Mouse (Mus musculus): Measurements from ENCODE around the gene Fam166a. TPM values are rescaled to one million over a fixed set of nuclear protein-coding genes. Genes with fewer than 3 reads are reported as not detected.
A peak's percentile ranks its signal among the peaks of the same experiment; 100 is the strongest.

Gene Fam166a
- polyA plus RNA-seq, 1 experiment from 2014 or later = 1.5 TPM

DNA sequence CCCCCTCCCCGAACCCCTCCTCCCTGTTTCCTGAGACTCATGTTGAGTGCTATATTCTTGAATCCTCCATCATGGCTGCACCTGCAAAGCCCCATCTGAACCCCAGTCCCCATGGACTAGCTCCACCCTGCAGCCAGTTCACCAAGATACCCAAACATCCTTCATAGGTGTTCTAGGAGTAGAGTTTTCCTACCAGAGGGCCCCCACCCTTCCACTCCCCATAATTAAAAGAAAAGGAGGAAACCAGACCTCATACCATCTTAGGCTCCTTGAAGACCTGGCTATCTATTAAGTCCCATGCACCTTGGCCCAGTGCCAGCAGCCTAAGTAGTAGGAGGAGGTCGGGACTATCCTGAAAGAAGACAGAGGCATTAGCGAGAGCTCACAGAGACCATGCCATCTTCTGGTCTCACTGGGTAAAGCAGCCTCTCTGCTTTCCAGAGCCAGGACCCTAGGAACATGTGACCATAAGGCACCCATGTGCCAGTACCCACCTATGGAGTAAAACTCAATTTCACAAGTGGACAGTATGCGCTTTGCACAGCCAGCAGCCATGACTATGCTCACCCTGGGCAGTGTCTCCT, 14.8 kb upstream of the Fam166a start:
- Histone ChIP-seq H3K27me3 (replicated peaks) (no peaks in the 10 kb centered on the region), H3K36me3 (peaks cover 69% of the 10 kb centered on the region), H3K9me3 (no peaks in the 10 kb centered on the region), H3K4me3 (replicated peaks) (no peak overlapping the region), H3K4me2 (no peak overlapping the region), H3K9ac (no peak overlapping the region), H3K27ac (no peak overlapping the region), H3K4me1 (0 out of 2 replicates have a peak, but pooled peaks cover under 1% of the 10 kb centered on the region)
- 58% methylated on average over 4 of the region's 4 CpGs for WGBS
- ATAC-seq (ENCODE audit: insufficient read depth, low FRiP score, low read depth) = 0 out of 2 replicates have a peak, but pooled peaks have one; percentile 16

DNA sequence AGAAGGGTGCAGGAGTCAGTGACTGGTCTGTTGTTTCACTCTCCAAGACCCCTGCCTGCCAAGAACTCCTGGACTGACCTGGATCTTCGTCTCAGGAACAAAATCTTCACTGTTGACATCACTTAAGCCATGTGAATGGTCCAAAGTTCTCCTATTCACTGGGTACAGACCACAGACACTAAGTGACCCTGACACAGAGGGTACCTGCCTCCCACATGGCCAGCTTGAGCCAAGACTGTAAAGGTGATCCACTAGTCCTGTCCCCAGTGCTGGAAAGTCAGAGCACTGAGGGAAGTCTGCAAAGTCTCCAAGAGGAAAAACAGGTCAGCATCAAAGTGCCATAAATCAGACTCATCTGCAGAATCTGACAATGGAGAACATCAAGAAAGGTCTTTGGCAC, 11.0 kb upstream of the Fam166a start:
- H3K4me1 ChIP-seq = peaks cover 16% of the 10 kb centered on the region
- 81% methylated on average over 1 of the region's 1 CpGs for WGBS

DNA sequence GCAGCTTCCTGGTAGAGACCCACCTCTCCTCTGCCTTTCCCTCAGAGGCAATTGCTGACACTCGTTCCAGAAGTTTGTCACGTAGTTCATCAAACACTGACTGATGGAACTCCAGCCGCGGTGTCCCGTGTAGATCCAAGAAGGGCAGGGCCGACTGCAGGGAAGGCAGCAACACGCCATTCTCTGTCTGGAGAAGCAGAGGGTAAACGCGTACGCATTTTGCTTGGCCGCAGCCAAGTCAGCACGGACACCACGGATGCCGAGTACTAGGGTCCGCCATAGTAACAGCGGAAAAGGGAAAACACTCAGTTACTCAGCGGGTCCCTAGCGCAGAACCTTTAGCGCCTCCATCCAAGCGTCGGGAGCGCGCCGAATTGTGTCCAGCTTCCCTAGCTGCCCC, 7.9 kb upstream of the Fam166a start:
- H3K4me2 ChIP-seq = peak overlapping the region; percentile 87
- H3K27me3 ChIP-seq (replicated peaks) = no peaks in the 10 kb centered on the region
- H3K27ac ChIP-seq = peak overlapping the region; percentile 85
- no peaks in the 10 kb centered on the region for H3K9me3 ChIP-seq
- no peak for ATAC-seq (ENCODE audit: insufficient read depth, low FRiP score, low read depth)
- H3K36me3 ChIP-seq = peaks cover 10% of the 10 kb centered on the region; the same call in 1 of the 2 replicates
- under 1% methylated on average over 24 of the region's 24 CpGs for WGBS
- H3K4me1 ChIP-seq = peaks cover 16% of the 10 kb centered on the region
- peak overlapping the region; percentile 91 for H3K9ac ChIP-seq
- peak overlapping the region; percentile 84 for H3K4me3 ChIP-seq (replicated peaks)

More for the DNA sequence above, 11.0 kb upstream of the Fam166a start:
- Histone ChIP-seq H3K9ac (no peak overlapping the region), H3K4me3 (replicated peaks) (no peak overlapping the region), H3K4me2 (no peak overlapping the region), H3K27ac (no peak overlapping the region), H3K9me3 (no peaks in the 10 kb centered on the region), H3K36me3 (peaks cover 39% of the 10 kb centered on the region), H3K27me3 (replicated peaks) (no peaks in the 10 kb centered on the region)
- no peak for ATAC-seq (ENCODE audit: insufficient read depth, low FRiP score, low read depth)

DNA sequence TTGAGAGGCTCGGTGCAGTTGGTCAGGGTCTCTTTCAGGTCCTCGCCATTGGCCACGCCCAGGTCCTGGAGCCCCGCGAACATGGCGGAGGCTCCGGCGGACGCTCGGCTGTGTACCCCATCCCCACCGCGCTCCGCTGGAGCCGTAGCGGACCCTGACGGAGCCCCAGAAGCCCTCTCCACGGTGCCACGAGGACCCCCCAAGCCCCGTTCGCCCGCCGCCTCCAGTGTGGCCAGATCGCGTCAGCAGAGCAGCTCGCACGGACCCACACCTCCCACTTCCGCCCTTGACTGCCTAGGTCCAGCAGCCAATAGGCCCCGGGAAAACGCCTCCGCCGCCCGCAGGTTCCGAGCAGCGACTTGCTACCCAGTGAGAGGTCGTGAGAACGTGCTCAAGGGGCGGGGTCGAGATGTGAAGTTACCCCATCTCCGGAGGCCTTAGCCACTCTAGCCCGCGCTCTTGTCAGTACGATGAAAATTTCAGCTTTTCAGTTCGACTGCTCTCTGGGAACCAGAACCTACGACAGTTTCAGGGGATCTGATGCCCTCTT, 7.3 kb upstream of the Fam166a start, which contains the start of gene Nelfb:
Gene Nelfb (minus strand): TSS at position 369 of the 550 bp plus-strand sequence.
- ATAC-seq (ENCODE audit: insufficient read depth, low FRiP score, low read depth) = peak; percentile 89
- H3K4me1 ChIP-seq = peaks cover 16% of the 10 kb centered on the region
- under 1% methylated on average over 44 of the region's 44 CpGs for WGBS

DNA sequence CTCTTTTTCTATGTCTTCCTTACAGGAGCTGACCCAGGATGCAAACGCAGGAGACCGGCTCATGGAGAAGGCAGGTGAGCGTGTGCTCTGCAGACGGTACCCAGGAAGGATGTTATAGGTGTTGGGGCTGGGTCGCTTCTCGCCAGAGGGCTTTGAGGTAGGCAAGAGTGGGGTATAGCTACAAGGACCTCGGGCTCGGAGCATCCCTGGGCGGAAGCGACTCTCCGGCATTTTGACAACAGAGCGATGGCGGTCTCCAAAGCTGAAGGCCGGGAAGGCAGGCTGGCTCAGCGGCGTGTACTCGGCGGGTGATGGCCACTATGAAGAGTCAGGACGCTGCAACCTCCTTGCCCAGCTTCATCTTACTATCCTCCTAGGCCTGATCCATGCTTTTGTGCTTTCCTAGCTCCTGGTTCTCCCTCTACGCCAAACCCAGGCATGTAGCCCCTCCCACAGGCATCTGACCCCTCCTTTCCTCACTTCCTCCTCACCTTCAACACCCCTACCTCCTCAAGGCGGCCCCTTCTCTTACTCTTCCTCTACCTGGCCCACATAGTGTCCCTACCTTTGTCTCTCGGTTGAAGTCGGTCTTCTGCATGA, 5.2 kb upstream of the Fam166a start:
- H3K4me3 ChIP-seq (replicated peaks) = no peak overlapping the region
- WGBS = 59% methylated on average over 23 of the region's 23 CpGs
- H3K9ac ChIP-seq = no peak overlapping the region

More for the DNA sequence above, 7.3 kb upstream of the Fam166a start, which contains the start of gene Nelfb:
- peak within 1 kb of the TSS; percentile 84 for H3K4me3 ChIP-seq (replicated peaks)
- H3K9ac ChIP-seq = peak within 1 kb of the TSS; percentile 91
- H3K36me3 ChIP-seq = peaks cover 5% of the 10 kb centered on the region; the same call in 1 of the 2 replicates
- peak within 1 kb of the TSS; percentile 87 for H3K4me2 ChIP-seq
- peak within 1 kb of the TSS; percentile 85 for H3K27ac ChIP-seq
- H3K27me3 ChIP-seq (replicated peaks) = no peaks in the 10 kb centered on the region
- H3K9me3 ChIP-seq = no peaks in the 10 kb centered on the region

DNA sequence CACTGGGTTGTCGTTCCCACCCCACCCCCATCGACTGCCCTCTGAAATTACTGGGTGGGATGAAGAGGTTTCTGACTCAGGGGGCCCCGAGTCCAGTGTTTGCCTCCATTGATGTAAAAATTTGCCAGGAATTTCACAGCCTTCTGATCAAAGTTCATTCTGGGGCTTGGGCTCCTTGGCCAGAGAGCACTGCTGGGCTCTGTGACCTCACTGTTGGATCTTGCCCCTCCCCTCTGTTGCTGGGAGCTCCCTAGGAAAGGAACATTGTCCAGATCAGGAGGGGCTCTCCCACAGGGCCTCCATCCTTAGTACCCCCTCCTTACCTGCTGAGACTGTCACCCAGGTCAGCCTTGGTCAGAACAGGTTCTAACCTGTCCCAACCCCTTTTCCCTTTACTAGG, 4.1 kb upstream of the Fam166a start, which contains the start of gene Stpg3:
Gene Stpg3 (minus strand): TSS at position 194 of the 400 bp plus-strand sequence.
- no peaks in the 10 kb centered on the region for H3K27me3 ChIP-seq (replicated peaks)
- ATAC-seq (ENCODE audit: insufficient read depth, low FRiP score, low read depth) = no peak
- no peak within 1 kb of the TSS for H3K4me2 ChIP-seq
- peaks cover 10% of the 10 kb centered on the region for H3K4me1 ChIP-seq
- H3K27ac ChIP-seq = no peak within 1 kb of the TSS
- no peaks in the 10 kb centered on the region for H3K36me3 ChIP-seq
- no peak within 1 kb of the TSS for H3K9ac ChIP-seq
- no peaks in the 10 kb centered on the region for H3K9me3 ChIP-seq
- no peak within 1 kb of the TSS for H3K4me3 ChIP-seq (replicated peaks)
- 60% methylated on average over 3 of the region's 3 CpGs for WGBS

More for the DNA sequence above, 5.2 kb upstream of the Fam166a start:
- no peaks in the 10 kb centered on the region for H3K9me3 ChIP-seq
- no peak for ATAC-seq (ENCODE audit: insufficient read depth, low FRiP score, low read depth)
- no peak overlapping the region for H3K27ac ChIP-seq
- peaks cover 16% of the 10 kb centered on the region for H3K4me1 ChIP-seq
- no peak overlapping the region for H3K4me2 ChIP-seq
- H3K36me3 ChIP-seq = no peaks in the 10 kb centered on the region
- no peaks in the 10 kb centered on the region for H3K27me3 ChIP-seq (replicated peaks)

DNA sequence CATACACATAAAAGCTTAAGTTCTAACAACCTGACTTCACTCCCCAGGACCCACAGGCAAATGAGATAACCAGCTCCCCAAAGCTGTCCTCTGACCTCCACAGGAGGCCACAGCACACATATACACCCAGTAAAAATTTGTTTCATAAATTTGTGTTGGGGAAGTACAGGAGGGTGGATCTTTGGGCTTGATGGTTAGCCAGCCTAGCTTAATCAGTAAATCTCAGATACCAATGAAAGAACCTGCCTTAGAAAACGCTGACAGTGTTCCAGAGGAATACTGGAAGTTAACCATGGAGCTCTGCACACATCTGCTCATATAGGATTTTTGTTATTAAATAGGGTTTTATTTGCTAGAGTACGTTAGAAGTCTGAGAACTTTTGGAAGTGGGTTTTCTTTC, 879 bp upstream of the Fam166a start:
- 68% methylated on average over 2 of the region's 2 CpGs for WGBS
- no peak for ATAC-seq (ENCODE audit: insufficient read depth, low FRiP score, low read depth)

DNA sequence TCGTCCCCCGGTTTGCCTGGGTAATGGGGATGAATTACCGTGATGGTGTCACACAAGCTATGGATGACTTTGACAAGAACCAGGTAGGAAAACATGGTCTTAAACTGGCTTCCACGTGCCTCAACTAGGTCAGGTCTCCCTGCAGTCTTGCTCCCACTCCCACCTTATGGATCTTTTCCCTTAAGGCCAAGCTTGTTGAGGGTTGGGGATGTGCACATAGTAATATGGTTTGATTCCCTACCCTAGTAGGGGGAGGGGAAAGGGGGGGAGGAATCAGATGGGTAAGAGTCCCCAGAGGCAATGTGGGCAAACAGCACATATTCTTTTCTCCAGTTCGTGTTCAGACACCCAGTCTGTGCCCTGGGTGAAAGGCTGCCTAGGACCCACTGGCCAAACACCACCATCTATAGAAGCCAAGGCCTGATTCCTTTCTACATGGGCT, 2.8 kb downstream of the Fam166a start:
- 68% methylated on average over 5 of the region's 5 CpGs for WGBS
- no peaks in the 10 kb centered on the region for H3K9me3 ChIP-seq

More for the DNA sequence above, 879 bp upstream of the Fam166a start:
- H3K36me3 ChIP-seq = no peaks in the 10 kb centered on the region
- H3K27me3 ChIP-seq (replicated peaks) = no peaks in the 10 kb centered on the region
- H3K4me2 ChIP-seq = no peak overlapping the region
- no peak overlapping the region for H3K27ac ChIP-seq
- no peak overlapping the region for H3K4me3 ChIP-seq (replicated peaks)
- H3K9ac ChIP-seq = no peak overlapping the region
- H3K9me3 ChIP-seq = no peaks in the 10 kb centered on the region
- no peaks in the 10 kb centered on the region for H3K4me1 ChIP-seq

DNA sequence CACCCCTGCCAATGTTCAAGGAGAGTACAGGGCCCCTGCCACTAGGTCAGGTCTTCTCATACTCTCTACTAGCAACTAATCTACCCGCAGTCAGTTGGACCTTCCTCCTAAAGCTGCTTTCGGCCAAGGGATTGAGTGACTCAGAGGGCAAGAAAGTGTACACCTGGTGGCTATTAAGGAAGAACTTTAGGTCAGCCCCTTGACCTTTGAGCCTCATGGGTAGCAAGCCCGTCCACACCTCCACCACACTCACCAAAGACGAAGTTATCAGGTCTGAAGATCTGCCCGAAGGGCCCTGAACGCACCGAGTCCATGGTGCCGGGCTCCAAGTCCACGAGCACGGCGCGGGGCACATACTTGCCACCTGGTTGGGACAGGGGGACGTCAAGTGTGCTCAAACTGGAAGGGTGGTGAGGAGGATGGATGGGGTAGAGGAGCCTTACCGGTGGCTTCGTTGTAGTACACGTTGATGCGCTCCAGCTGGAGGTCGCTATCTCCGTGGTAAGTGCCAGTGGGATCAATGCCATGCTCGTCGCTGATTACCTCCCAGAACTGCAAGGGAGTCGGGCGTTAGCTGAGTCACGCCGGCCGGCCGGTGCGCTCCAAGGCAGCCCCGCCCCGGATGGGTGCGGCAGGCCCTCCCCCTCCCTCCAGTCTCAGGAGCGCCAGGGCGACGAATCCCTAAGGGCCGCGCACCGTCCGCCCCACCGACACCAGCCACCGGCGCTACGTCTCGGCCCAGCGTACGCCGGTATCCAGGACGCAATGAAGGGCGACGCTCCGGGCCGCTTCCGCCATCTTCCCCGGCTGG, 5.3 kb downstream of the Fam166a start:
- WGBS = 1% methylated on average over 53 of the region's 53 CpGs
- Histone ChIP-seq H3K4me3 (replicated peaks) (peak overlapping the region; percentile 93), H3K9me3 (no peaks in the 10 kb centered on the region), H3K4me1 (peaks cover 16% of the 10 kb centered on the region), H3K27ac (peak overlapping the region; percentile 99), H3K27me3 (replicated peaks) (no peaks in the 10 kb centered on the region), H3K36me3 (no peaks in the 10 kb centered on the region), H3K9ac (peak overlapping the region; percentile 92), H3K4me2 (peak overlapping the region; percentile 90)
- ATAC-seq (ENCODE audit: insufficient read depth, low FRiP score, low read depth) = peak; percentile 61

More for the DNA sequence above, 2.8 kb downstream of the Fam166a start:
- no peaks in the 10 kb centered on the region for H3K36me3 ChIP-seq
- H3K4me1 ChIP-seq = peaks cover 12% of the 10 kb centered on the region
- no peak overlapping the region for H3K4me3 ChIP-seq (replicated peaks)
- ATAC-seq (ENCODE audit: insufficient read depth, low FRiP score, low read depth) = no peak
- no peak overlapping the region for H3K27ac ChIP-seq
- H3K4me2 ChIP-seq = no peak overlapping the region
- H3K27me3 ChIP-seq (replicated peaks) = no peaks in the 10 kb centered on the region
- H3K9ac ChIP-seq = no peak overlapping the region

DNA sequence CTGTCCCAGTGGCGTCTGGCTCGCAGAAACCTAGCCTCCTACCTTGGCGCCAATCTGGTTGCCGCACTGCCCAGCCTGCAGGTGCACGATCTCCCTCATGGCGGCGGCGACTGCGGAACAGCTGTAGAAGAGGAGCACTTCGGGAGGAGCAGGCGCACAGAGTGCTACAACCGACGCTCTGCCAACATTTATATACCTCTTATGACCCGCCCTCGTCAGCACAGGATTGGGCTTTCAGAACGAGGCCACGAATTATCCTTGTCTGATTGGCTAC, 5.9 kb downstream of the Fam166a start, which contains the start of gene Tubb4b:
Gene Tubb4b (minus strand): TSS at position 211 of the 274 bp plus-strand sequence.
- Histone ChIP-seq H3K27ac (peak within 1 kb of the TSS; percentile 99), H3K36me3 (no peaks in the 10 kb centered on the region), H3K27me3 (replicated peaks) (no peaks in the 10 kb centered on the region), H3K4me3 (replicated peaks) (peak within 1 kb of the TSS; percentile 93), H3K9ac (peak within 1 kb of the TSS; percentile 92), H3K9me3 (no peaks in the 10 kb centered on the region), H3K4me1 (peaks cover 16% of the 10 kb centered on the region), H3K4me2 (peak within 1 kb of the TSS; percentile 90)
- no peak for ATAC-seq (ENCODE audit: insufficient read depth, low FRiP score, low read depth)
- under 1% methylated on average over 17 of the region's 17 CpGs for WGBS

DNA sequence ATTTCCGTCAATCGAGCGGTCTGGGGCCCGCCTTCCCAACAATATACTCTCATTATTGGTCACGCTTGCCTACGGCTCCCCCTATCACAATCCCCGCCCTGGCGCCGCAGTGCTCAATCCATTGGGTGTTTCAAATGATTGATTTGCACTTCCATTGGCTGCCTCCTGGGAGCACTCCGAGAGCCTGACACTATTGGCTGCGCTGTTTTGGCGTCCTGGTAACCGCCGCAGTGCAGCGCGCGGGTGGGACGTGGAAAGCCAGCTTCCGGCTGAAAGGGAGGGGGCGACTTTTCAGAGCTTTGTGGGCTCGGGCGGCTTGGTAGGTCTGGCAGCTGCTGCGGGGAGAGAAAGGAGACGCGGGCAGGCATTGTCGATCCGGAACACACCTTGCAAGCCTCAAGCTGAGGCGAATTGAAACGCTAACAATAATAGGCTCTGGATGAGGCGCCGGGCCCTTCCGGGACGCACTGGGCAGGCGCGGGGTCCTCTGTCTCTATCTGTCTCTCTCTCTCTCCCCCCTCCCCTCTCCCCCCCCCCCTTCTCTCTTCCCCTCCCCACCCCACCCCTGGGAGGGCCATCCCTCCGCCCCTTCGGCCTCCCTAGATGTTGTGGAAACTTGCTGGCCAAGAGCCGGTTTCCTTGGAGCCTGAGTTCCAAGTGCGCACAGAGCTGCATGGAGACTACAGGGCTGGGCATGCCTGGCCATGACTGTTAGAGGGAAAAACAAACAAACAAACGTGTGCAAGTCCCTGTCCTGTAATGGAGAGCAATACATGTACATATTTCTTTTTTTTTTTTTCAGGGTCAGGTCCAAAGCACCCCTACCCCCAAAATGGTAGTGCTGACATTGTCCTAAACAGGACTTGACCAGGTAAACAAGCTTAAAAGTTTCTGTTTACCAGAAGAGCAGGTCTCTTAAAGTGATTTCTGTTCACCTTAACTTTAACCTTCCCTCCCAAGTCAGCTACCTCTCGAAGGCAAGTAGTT, 6.5 kb downstream of the Fam166a start:
- ATAC-seq (ENCODE audit: insufficient read depth, low FRiP score, low read depth) = peak; percentile 95
- H3K9me3 ChIP-seq = no peaks in the 10 kb centered on the region
- no peak overlapping the region for H3K9ac ChIP-seq
- H3K27ac ChIP-seq = peak overlapping the region; percentile 99
- H3K4me2 ChIP-seq = peak overlapping the region; percentile 51
- H3K4me3 ChIP-seq (replicated peaks) = peak overlapping the region; percentile 93
- no peaks in the 10 kb centered on the region for H3K36me3 ChIP-seq
- peaks cover 16% of the 10 kb centered on the region for H3K4me1 ChIP-seq
- H3K27me3 ChIP-seq (replicated peaks) = no peaks in the 10 kb centered on the region
- 1% methylated on average over 41 of the region's 41 CpGs for WGBS

All from stomach, embryonic 15.5 days (tissue).